Mouse (Mus musculus) intestine, embryonic 15.5 days (tissue): Measurements from ENCODE around the gene Tmem260. TPM values are rescaled to one million over a fixed set of nuclear protein-coding genes. Genes with fewer than 3 reads are reported as not detected.

Experiments used
- ATAC-seq: fragments of 200-750 bp; cut with Nextera tagmentation; 2 replicates; pipeline ENCODE4 v1.8.0; 2017; ENCODE audit warnings: moderate TSS enrichment, moderate library complexity
- H3K27ac ChIP-seq: fragments of 300-500 bp; sonication (generic); 2 replicates; pipeline ENCODE4 v1.5.1; 2015; ENCODE audit warnings: mild to moderate bottlenecking, inconsistent platforms
- H3K27me3 ChIP-seq: fragments of 300-500 bp; sonication (generic); replicated peaks from 2 replicates; pipeline ENCODE4 v1.6.1; 2015; ENCODE audit warnings: inconsistent platforms
- H3K36me3 ChIP-seq: fragments of 300-500 bp; sonication (generic); 2 replicates; pipeline ENCODE4 v1.6.1; 2015; ENCODE audit warnings: inconsistent platforms
- H3K4me1 ChIP-seq: fragments of 300-500 bp; sonication (generic); replicated peaks from 2 replicates; pipeline ENCODE4 v1.6.1; 2015; ENCODE audit warnings: inconsistent platforms
- H3K4me2 ChIP-seq: fragments of 300-500 bp; sonication (generic); replicated peaks from 2 replicates; pipeline ENCODE4 v1.6.1; 2015; ENCODE audit warnings: mild to moderate bottlenecking, inconsistent platforms
- H3K4me3 ChIP-seq: fragments of 300-500 bp; sonication (generic); replicated peaks from 2 replicates; pipeline ENCODE4 v1.5.1; 2015; ENCODE audit warnings: inconsistent platforms
- H3K9ac ChIP-seq: fragments of 300-500 bp; sonication (generic); 2 replicates; pipeline ENCODE4 v1.6.1; 2015; ENCODE audit warnings: inconsistent platforms
- H3K9me3 ChIP-seq: fragments of 300-500 bp; sonication (generic); 2 replicates; pipeline ENCODE4 v1.6.1; 2016; ENCODE audit warnings: inconsistent platforms
- WGBS: fragments of 180-500 bp; shearing (Covaris S2); methylation state at CpG from one replicate; pipeline ENCODE4 v1.1.7; 2015; 5-methylcytosine and 5-hydroxymethylcytosine counted together
- polyA plus RNA-seq: library from polyadenylated mRNA; unstranded; fragments of >200 nt; fragmentation: Nextera tagmentation; extraction: Ambion mirVana; gene quantifications from 2 replicates; pipeline ENCODE4 v1.2.1, GENCODE M21; 2015

The Tmem260 gene
- polyA plus RNA-seq, 1 experiment from 2014 or later = 17.4 TPM

DNA sequence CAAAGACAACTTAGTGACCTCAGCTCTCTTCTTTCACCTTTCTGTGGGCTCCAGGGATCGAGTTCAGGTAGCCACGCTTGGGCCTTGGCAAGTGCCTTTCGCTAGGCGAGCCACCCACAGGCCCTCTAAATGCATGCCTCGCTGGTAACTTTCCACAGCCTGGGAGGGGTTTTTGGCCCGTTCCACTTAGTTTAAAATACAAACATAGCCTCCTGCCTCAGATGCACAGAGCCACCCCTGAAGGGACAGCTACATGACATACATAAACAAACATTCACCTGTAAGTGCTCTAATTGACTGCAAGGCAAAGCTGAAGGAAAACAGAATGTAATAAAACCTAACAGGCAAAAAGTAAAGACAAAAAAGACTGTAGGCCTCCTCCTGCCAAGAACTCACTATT is 79.1 kb downstream of the Tmem260 start:
- Histone ChIP-seq H3K9me3 (no peaks in the 10 kb centered on the region), H3K27me3 (no peaks in the 10 kb centered on the region), H3K4me1 (no peaks in the 10 kb centered on the region), H3K9ac (no peak overlapping the region), H3K36me3 (no peaks in the 10 kb centered on the region), H3K27ac (no peak overlapping the region), H3K4me2 (no peak overlapping the region), H3K4me3 (no peak overlapping the region)
- ATAC-seq = no peak
- 54% methylated on average over 6 of the region's 6 CpGs for WGBS

DNA sequence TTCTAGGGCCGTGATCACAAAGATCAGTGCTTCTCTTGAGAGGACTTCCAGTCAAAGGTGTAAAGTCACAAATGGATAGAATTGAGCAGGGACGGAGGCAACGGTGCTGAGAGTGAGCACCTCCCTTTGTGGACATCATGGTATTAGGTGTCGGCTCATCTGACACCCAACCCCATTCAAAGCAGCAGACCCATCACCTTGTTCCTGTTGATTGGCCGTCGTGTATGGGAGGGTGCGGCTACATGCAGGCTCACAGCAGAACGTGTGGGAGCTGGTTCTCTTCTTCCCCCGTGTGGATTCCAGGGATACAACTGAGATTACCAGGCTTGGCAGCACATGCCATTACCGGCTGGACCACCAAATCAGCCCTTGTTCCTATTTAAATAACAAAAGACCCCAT is 84.7 kb downstream of the Tmem260 start:
- 69% methylated on average over 10 of the region's 10 CpGs for WGBS
- no peak overlapping the region for H3K27ac ChIP-seq
- no peak for ATAC-seq

DNA sequence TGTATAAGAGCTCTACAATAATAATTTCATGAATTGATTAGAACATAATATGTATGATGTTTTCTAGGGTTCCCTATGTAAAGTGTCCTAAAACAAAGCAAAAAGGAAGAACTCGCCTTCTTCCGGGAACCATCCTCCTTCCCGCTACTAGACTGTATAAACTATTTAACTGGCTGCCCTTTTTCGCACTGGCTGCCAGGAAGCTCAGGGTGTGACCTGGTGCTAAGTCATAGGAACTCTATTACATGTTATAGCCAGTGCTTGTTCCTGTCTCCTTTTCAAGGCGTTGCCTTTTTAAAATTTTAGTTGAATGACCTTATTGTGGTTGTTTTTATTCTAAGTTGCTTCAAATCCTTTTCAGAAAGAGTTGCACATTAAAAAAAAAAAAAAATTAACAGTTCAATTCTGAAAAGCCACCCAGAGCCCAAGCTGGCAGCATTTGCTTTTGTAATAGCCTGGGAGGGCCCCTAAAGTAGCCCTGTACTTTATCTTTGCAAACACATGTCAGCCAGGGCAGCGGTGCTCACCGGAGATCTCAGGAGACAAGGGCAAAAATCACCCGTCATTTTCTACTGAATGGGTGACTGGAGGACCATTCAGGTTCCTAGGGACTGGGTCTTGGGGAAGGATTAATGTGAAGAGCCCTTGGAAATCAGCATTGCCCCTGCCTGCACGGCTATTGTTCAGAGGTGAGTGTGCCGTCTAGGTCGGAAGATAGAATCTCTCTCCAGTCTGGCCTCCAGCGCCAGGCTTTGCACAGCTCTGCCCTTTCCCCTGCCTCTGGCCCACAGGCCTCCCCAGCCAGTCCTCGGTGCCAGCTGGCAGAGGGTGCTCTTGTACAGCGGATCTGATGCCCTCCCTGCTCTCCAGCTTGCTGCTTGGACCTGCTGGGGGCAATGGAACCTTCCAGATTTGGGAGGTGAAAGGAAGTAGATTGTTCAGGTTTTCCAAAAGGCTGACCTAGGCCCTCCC is 92.2 kb downstream of the Tmem260 start:
- 68% methylated on average over 14 of the region's 14 CpGs for WGBS
- ATAC-seq = peak; percentile 67; the same call in 1 of the 2 replicates

More for the DNA sequence above, 84.7 kb downstream of the Tmem260 start:
- Histone ChIP-seq H3K9me3 (no peaks in the 10 kb centered on the region), H3K27me3 (no peaks in the 10 kb centered on the region), H3K4me1 (no peaks in the 10 kb centered on the region), H3K36me3 (no peaks in the 10 kb centered on the region), H3K4me3 (no peak overlapping the region), H3K4me2 (no peak overlapping the region), H3K9ac (no peak overlapping the region)

DNA sequence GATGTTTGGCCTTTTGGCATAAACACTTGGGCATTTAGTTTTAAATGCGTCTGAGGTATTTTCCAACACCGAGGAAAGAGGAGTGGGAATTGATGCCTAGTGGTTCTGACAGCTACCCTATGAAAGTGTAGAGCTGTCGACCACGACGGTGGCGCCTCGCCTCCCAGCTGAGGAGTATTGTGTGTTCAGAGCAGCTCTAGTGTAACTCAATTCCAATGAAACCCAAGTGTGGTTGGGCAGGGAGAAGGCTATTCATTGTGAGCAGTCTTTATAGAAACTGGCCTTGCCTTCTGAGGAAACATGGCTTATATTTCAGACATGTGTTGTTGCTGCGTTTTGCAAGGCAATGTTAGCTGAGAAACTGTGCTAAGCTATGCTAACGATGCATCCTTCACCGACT is 99.2 kb downstream of the Tmem260 start:
- H3K4me1 ChIP-seq = no peaks in the 10 kb centered on the region
- H3K4me2 ChIP-seq = no peak overlapping the region
- H3K4me3 ChIP-seq = no peak overlapping the region
- WGBS = 80% methylated on average over 10 of the region's 10 CpGs
- H3K27ac ChIP-seq = no peak overlapping the region
- ATAC-seq = no peak
- H3K9me3 ChIP-seq = no peaks in the 10 kb centered on the region
- no peaks in the 10 kb centered on the region for H3K36me3 ChIP-seq
- no peaks in the 10 kb centered on the region; the same call in 1 of the 2 replicates for H3K27me3 ChIP-seq
- no peak overlapping the region for H3K9ac ChIP-seq

More for the DNA sequence above, 92.2 kb downstream of the Tmem260 start:
- Histone ChIP-seq H3K4me1 (no peaks in the 10 kb centered on the region), H3K4me3 (no peak overlapping the region), H3K9me3 (no peaks in the 10 kb centered on the region), H3K27ac (no peak overlapping the region), H3K27me3 (no peaks in the 10 kb centered on the region; the same call in 1 of the 2 replicates), H3K4me2 (no peak overlapping the region), H3K36me3 (no peaks in the 10 kb centered on the region), H3K9ac (no peak overlapping the region)

DNA sequence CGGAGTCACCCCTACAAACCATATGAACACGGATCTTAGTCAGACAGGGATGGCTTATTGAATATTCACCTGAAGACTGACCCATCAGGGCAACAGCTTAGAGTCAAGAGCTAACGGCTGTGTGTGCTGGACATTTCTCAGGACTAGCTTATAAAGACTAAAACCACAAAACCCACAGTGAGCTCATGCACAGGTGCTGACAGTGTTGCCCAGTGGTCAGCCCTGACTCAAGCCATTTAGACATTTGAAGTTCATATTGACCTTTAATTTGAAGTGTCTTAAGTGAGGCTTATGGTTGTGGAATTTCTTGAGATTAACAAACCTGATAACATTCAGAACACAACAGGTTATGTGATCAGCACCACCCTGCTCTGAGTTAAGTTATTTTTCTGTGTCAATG is 100.1 kb downstream of the Tmem260 start:
- ATAC-seq = no peak
- Histone ChIP-seq H3K9ac (no peak overlapping the region), H3K4me1 (no peaks in the 10 kb centered on the region), H3K9me3 (no peaks in the 10 kb centered on the region), H3K27ac (no peak overlapping the region), H3K27me3 (no peaks in the 10 kb centered on the region; the same call in 1 of the 2 replicates), H3K4me3 (no peak overlapping the region), H3K4me2 (no peak overlapping the region), H3K36me3 (no peaks in the 10 kb centered on the region)
- WGBS = 83% methylated on average over 3 of the region's 3 CpGs

DNA sequence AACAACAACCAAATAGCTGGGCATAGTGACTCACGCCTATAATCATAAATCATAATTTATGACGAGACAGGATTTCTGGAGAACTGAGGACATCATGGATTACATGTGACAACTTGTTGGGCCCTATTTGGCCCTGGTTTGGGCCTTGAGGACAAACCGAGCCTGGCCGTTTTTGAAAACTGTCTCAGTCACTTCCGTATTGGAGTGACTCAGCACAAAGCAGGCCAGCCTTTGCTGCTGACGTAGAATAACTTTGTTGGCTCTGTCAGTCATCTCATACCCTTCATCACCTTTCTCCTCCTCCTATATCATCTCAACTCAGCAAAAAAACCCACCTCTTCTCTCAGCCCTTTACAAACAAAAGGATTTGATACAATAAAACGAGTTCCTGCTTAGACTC is 103.8 kb downstream of the Tmem260 start:
- Histone ChIP-seq H3K4me2 (no peak overlapping the region), H3K9me3 (no peaks in the 10 kb centered on the region), H3K4me1 (no peaks in the 10 kb centered on the region), H3K27ac (no peak overlapping the region), H3K36me3 (no peaks in the 10 kb centered on the region), H3K9ac (no peak overlapping the region), H3K4me3 (no peak overlapping the region), H3K27me3 (no peaks in the 10 kb centered on the region)
- 73% methylated on average over 7 of the region's 7 CpGs for WGBS
- ATAC-seq = no peak

DNA sequence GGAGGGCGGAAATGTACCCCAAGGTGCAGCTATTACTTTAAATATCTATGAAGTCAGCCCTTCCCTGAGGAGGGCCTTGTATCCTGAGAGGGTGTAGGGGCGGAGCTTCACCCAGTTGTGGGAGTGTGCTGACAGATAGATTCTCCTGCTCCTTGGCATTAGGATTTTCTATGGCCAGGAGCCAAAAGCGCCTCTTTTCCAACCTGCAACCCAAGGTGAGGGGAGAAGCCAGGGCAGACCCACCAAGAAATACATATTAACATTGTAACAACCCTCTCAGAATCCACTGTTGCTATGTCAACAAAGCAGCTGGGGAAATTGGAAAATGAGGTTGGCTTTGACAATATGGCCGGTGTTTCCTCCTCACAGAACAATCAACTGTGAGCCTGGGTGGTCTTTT is 107.3 kb downstream of the Tmem260 start:
- Histone ChIP-seq H3K4me2 (no peak overlapping the region), H3K4me1 (no peaks in the 10 kb centered on the region), H3K27me3 (no peaks in the 10 kb centered on the region), H3K36me3 (no peaks in the 10 kb centered on the region), H3K4me3 (no peak overlapping the region), H3K27ac (no peak overlapping the region), H3K9me3 (no peaks in the 10 kb centered on the region), H3K9ac (no peak overlapping the region)
- ATAC-seq = no peak
- WGBS = 74% methylated on average over 4 of the region's 4 CpGs

DNA sequence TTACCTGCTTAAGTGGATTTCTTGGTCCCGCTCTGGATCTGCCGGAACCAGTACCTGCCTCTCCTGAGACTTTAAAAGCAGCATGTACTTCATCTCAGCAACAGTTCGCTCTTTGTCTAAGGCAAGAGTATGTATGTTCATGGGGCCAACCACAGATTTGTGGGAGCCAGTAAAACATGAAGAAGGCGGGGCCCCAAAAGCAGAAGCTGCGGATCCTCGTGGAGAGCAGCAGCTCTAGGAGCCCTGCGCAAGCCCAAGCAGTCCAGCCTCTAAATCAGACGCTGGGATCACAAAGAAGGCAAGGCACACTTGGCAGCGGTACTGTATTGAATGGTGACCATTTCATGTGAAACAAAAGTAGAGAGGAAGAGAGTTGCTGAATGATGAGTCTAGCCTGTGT is 107.8 kb downstream of the Tmem260 start:
- H3K4me3 ChIP-seq = no peak overlapping the region
- H3K27me3 ChIP-seq = no peaks in the 10 kb centered on the region
- no peak overlapping the region for H3K27ac ChIP-seq
- H3K9ac ChIP-seq = no peak overlapping the region
- no peak overlapping the region for H3K4me2 ChIP-seq
- no peak for ATAC-seq
- H3K36me3 ChIP-seq = no peaks in the 10 kb centered on the region
- H3K4me1 ChIP-seq = no peaks in the 10 kb centered on the region
- no peaks in the 10 kb centered on the region for H3K9me3 ChIP-seq
- 91% methylated on average over 9 of the region's 9 CpGs for WGBS

DNA sequence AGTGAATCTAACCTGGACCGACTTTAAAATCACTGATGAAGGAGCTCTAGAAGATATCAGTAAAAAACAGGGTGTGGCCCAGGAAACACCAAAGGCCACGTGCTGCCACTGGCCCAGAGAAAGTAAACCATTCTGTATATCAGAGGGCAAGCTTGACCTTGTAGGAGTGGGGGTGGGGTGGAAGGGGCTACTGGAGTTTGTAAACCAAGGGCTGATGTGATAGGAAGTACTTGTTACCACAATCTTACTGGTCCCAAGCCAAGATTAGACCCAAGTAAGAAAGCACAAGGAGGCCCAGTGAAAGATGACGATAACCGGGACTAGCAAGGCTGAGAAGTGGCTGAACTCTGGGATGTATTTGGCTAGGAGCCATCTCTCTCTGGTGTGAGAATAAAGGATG is 113.1 kb downstream of the Tmem260 start:
- no peak for ATAC-seq
- H3K27me3 ChIP-seq = no peaks in the 10 kb centered on the region
- H3K9me3 ChIP-seq = no peaks in the 10 kb centered on the region
- H3K4me1 ChIP-seq = no peaks in the 10 kb centered on the region
- H3K4me2 ChIP-seq = no peak overlapping the region
- no peak overlapping the region for H3K9ac ChIP-seq
- H3K36me3 ChIP-seq = no peaks in the 10 kb centered on the region
- no peak overlapping the region for H3K4me3 ChIP-seq
- no peak overlapping the region for H3K27ac ChIP-seq
- 51% methylated on average over 4 of the region's 4 CpGs for WGBS

DNA sequence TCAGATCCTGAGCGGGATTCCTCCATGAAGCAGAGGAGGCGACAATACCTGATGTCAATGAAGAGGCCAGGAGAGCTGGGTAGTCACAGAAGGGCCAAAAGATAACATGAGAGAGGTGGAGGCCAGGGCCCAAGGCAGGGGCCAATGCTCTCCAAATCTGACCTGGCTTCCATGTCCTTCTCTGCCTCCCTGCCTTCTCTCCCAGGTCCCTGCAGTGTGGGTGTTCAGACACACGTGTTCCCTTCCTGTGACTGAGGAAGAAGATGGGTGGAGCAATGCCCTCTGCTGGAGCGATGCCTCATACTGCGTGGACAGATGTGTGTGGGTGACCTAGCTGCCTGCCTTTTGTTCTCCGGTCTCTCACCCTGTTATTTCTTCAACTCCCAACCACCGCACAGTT is 113.8 kb downstream of the Tmem260 start:
- no peak for ATAC-seq
- no peak overlapping the region for H3K4me2 ChIP-seq
- H3K9ac ChIP-seq = no peak overlapping the region
- H3K27ac ChIP-seq = no peak overlapping the region
- no peaks in the 10 kb centered on the region for H3K4me1 ChIP-seq
- WGBS = 77% methylated on average over 7 of the region's 7 CpGs
- H3K27me3 ChIP-seq = no peaks in the 10 kb centered on the region
- no peak overlapping the region for H3K4me3 ChIP-seq
- H3K36me3 ChIP-seq = no peaks in the 10 kb centered on the region
- H3K9me3 ChIP-seq = no peaks in the 10 kb centered on the region

DNA sequence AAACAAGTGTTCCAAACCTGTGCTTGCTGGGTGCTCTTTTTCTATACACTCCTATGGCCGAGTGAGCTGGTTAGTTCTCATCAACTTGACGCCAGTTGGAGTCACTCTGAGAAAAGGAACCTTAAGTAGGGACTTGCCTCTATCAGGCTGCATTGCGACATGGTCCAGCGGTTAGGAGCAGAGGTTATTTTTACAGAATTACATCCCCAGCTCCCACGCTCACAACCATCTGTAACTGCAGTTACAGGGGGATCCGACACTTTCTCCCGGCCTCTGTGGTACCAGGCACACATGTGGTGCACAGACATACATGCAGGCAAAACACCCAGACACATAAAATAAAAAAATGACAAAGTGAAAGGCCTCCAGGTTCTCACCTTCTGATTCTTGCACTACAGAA is 120.7 kb downstream of the Tmem260 start:
- WGBS = 77% methylated on average over 7 of the region's 7 CpGs
- H3K4me1 ChIP-seq = no peaks in the 10 kb centered on the region
- ATAC-seq = no peak
- no peak overlapping the region for H3K4me3 ChIP-seq
- no peak overlapping the region for H3K4me2 ChIP-seq
- no peaks in the 10 kb centered on the region for H3K36me3 ChIP-seq
- H3K9ac ChIP-seq = no peak overlapping the region
- H3K27me3 ChIP-seq = no peaks in the 10 kb centered on the region
- H3K27ac ChIP-seq = no peak overlapping the region
- H3K9me3 ChIP-seq = no peaks in the 10 kb centered on the region
